Mouse (Mus musculus): ENCODE results near the gene Vmn1r180. TPM values are rescaled to one million over a fixed set of nuclear protein-coding genes. Genes with fewer than 3 reads are reported as not detected.
A peak's percentile ranks its signal among the peaks of the same experiment; 100 is the strongest.
"Not testable (repeated sequence)": the region's sequence is repeated elsewhere in the genome, so short reads cannot be mapped to it uniquely, and the experiment has no call there.

Gene Vmn1r180
- total RNA-seq (2014; rRNA removed) (not detected in 2 replicates), polyA plus RNA-seq (2015; fragmentation: Nextera tagmentation; extraction: Ambion mirVana) (not detected in 2 replicates)

DNA sequence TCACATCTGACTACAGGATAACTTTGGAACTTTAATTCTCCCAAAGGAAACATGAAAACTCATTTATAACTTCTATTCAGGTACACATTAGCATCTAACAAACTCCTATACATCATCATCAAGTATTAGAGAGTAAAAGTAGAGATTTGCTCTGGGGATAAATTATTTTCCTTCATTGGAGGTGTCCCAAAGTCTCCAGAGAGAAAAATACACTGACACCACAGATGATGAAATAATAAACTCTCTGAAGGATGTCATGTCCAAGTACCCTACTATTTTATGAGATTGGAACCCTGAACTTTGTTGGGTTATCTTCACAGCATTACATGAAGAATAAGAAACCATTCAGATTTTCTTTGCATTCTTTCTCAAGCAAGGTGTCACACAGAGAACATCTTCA lies at the start of gene Vmn1r180:
Vmn1r180 (plus strand) TSS at position 301 of the 400 bp plus-strand sequence.
- Histone ChIP-seq H3K4me2 (ENCODE audit: low read depth, low read length) (no peak within 1 kb of the TSS), H3K9me3 (ENCODE audit: low read length) (no peaks in the 10 kb centered on the region; the same call in 1 of the 2 replicates), H3K4me1 (ENCODE audit: insufficient read depth, low read length) (no peaks in the 10 kb centered on the region), H3K4me3 (ENCODE audit: low read length) (no peak within 1 kb of the TSS), H3K27ac (no peak within 1 kb of the TSS), H3K27me3 (ENCODE audit: insufficient read depth, low read length) (no peaks in the 10 kb centered on the region), H3K36me3 (ENCODE audit: insufficient read depth, low read length) (no peaks in the 10 kb centered on the region), H3K9ac (replicated peaks; ENCODE audit: low read length) (no peak within 1 kb of the TSS)
- no peak for DNase-seq (ENCODE audit: low spot score)
- TF ChIP-seq CTCF (IDR thresholded peaks at IDR 0.05; ENCODE audit: low read depth), result no peak
- no peak for ATAC-seq

DNA sequence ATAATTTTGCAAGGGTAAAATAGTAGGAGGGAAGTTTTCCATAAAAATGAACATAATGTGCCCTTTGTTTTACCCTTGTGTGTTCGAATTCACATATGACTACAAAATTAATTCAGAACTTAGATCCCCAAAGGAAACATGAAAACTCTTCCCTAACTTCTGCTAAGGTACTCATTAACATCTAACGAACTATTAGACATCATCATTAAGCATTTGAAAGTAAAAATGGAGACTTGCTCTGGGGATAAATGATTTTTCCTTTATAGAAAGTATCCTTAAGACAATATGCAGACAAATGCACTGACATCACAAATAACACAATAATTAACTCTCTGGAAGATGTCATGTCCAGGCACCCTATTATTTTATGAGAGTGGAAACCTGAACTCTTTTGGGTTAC lies 23.8 kb upstream of the Vmn1r180 start, which contains the start of gene Vmn1r179:
Vmn1r179 (plus strand) TSS at position 301 of the 400 bp plus-strand sequence.
- H3K9ac ChIP-seq (replicated peaks; ENCODE audit: low read length), result no peak within 1 kb of the TSS
- H3K36me3 ChIP-seq (ENCODE audit: insufficient read depth, low read length), result no peaks in the 10 kb centered on the region
- no peaks in the 10 kb centered on the region for H3K4me1 ChIP-seq (ENCODE audit: insufficient read depth, low read length)
- H3K4me3 ChIP-seq (ENCODE audit: low read length), result no peak within 1 kb of the TSS
- DNase-seq (ENCODE audit: low spot score) (no peak), ATAC-seq (no peak)
- no peaks in the 10 kb centered on the region for H3K27me3 ChIP-seq (ENCODE audit: insufficient read depth, low read length)
- TF ChIP-seq CTCF (IDR thresholded peaks at IDR 0.05; ENCODE audit: low read depth), result no peak
- H3K4me2 ChIP-seq (ENCODE audit: low read depth, low read length), result no peak within 1 kb of the TSS
- H3K9me3 ChIP-seq (ENCODE audit: low read length), result peaks cover 6% of the 10 kb centered on the region
- H3K27ac ChIP-seq, result no peak within 1 kb of the TSS
- 52% methylated on average over 2 of the region's 2 CpGs for WGBS

DNA sequence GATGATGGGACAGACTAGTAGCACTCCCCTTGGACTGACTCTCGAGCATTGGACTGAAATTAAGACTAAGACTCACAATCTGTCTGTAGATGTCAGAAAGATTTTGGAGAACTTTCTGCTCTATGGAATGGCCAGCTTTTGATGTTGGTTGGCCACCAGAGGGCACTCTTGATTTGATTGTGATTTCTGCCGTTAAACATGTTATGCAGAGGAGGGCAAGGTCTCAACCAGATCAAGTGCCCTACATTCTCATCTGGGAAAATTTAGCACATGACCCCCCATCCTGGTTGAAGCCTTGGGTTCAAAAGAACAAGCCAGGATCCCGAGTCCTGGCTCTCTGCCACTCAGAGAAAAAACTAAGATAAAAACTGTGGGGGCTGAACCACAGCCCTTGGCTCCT lies 17.6 kb downstream of the Vmn1r180 start:
- ATAC-seq; H3K27ac ChIP-seq; H3K4me2 ChIP-seq (ENCODE audit: low read depth, low read length); DNase-seq (ENCODE audit: low spot score); H3K36me3 ChIP-seq (ENCODE audit: insufficient read depth, low read length); H3K4me1 ChIP-seq (ENCODE audit: insufficient read depth, low read length); H3K27me3 ChIP-seq (ENCODE audit: insufficient read depth, low read length); H3K9ac ChIP-seq (replicated peaks; ENCODE audit: low read length); H3K4me3 ChIP-seq (ENCODE audit: low read length): not testable (repeated sequence)
- TF ChIP-seq CTCF (IDR thresholded peaks at IDR 0.05; ENCODE audit: low read depth), result peak; percentile 28
- H3K9me3 ChIP-seq (ENCODE audit: low read length), result peaks cover 12% of the 10 kb centered on the region; the same call in 1 of the 2 replicates
- WGBS, result 63% methylated on average over 3 of the region's 3 CpGs

DNA sequence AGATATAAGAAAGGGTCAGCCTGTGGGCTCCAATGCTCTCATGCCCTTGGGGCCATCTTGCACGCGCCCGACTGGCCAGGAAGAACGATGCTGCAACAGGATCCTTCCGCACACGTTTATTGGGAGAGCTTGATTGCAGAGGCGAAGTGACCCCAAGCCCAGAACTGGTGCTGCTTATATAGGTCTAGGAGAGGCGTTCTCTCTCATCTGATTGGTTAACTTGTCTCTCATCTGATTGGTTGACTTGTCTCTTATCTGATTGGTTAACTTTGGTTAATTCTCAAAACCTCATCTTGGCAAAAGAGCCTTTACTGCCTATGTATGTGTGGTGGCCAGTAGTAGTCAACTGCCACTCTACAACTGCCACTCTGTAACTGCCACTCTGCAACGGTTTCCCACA lies 23.9 kb downstream of the Vmn1r180 start, which contains the start of gene Vmn1r181:
Vmn1r181 (plus strand) TSS at position 301 of the 400 bp plus-strand sequence.
- H3K4me1 ChIP-seq (ENCODE audit: insufficient read depth, low read length); H3K27ac ChIP-seq; ATAC-seq; H3K36me3 ChIP-seq (ENCODE audit: insufficient read depth, low read length); DNase-seq (ENCODE audit: low spot score); H3K4me2 ChIP-seq (ENCODE audit: low read depth, low read length); H3K27me3 ChIP-seq (ENCODE audit: insufficient read depth, low read length); H3K9ac ChIP-seq (replicated peaks; ENCODE audit: low read length); H3K4me3 ChIP-seq (ENCODE audit: low read length): not testable (repeated sequence)
- peaks cover 17% of the 10 kb centered on the region; the same call in 1 of the 2 replicates for H3K9me3 ChIP-seq (ENCODE audit: low read length)
- WGBS, result 75% methylated on average over 9 of the region's 9 CpGs

DNA sequence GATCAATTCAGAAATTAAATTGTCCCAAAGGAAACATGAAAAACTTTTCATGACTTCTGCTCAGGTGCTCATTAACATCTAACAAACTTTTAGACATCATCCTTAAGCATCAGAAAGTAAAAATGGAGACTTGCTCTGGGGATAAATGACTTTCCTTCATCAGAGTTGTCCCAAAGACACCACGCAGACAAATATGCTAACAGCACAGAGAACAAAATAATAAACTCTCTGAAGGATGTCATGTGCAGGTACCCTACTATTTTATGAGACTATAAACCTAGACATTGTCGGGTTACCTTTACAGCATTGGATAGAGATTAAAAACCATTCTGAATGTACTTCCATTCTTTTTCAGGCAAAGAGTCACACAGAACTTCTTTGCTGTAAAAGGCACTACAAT lies 51.0 kb downstream of the Vmn1r180 start, which contains the start of gene V1rd19:
V1rd19 (plus strand) TSS at position 301 of the 400 bp plus-strand sequence.
- Histone ChIP-seq H3K4me3 (ENCODE audit: low read length) (no peak within 1 kb of the TSS), H3K27ac (no peak within 1 kb of the TSS), H3K9me3 (ENCODE audit: low read length) (0 out of 2 replicates have a peak, but pooled peaks cover 4% of the 10 kb centered on the region), H3K36me3 (ENCODE audit: insufficient read depth, low read length) (no peaks in the 10 kb centered on the region), H3K4me1 (ENCODE audit: insufficient read depth, low read length) (no peaks in the 10 kb centered on the region), H3K4me2 (ENCODE audit: low read depth, low read length) (no peak within 1 kb of the TSS), H3K27me3 (ENCODE audit: insufficient read depth, low read length) (no peaks in the 10 kb centered on the region), H3K9ac (replicated peaks; ENCODE audit: low read length) (no peak within 1 kb of the TSS)
- no peak for TF ChIP-seq CTCF (IDR thresholded peaks at IDR 0.05; ENCODE audit: low read depth)
- 67% methylated on average over 2 of the region's 2 CpGs for WGBS
- ATAC-seq (no peak), DNase-seq (ENCODE audit: low spot score) (no peak)

Other genes with a start within 250 kb of the Vmn1r180 start
- not detected in 2 replicates for gene Vmn1r173, start 249.9 kb upstream of the Vmn1r180 start, total RNA-seq (2014; rRNA removed)
- gene Vmn1r173, start 249.9 kb upstream of the Vmn1r180 start, polyA plus RNA-seq (2015; fragmentation: Nextera tagmentation; extraction: Ambion mirVana), result not detected in 2 replicates
- not detected in 2 replicates for gene Vmn1r174, start 198.4 kb upstream of the Vmn1r180 start, total RNA-seq (2014; rRNA removed)
- not detected in 2 replicates for gene Vmn1r174, start 198.4 kb upstream of the Vmn1r180 start, polyA plus RNA-seq (2015; fragmentation: Nextera tagmentation; extraction: Ambion mirVana)
- gene Vmn1r175, start 140.0 kb upstream of the Vmn1r180 start, total RNA-seq (2014; rRNA removed), result not detected in 2 replicates
- gene Vmn1r175, start 140.0 kb upstream of the Vmn1r180 start, polyA plus RNA-seq (2015; fragmentation: Nextera tagmentation; extraction: Ambion mirVana), result not detected in 2 replicates
- gene Vmn1r176, start 113.3 kb upstream of the Vmn1r180 start, total RNA-seq (2014; rRNA removed), result not detected in 2 replicates
- not detected in 2 replicates for gene Vmn1r176, start 113.3 kb upstream of the Vmn1r180 start, polyA plus RNA-seq (2015; fragmentation: Nextera tagmentation; extraction: Ambion mirVana)
- not detected in 2 replicates for gene Vmn1r177, start 84.2 kb upstream of the Vmn1r180 start, total RNA-seq (2014; rRNA removed)
- gene Vmn1r177, start 84.2 kb upstream of the Vmn1r180 start, polyA plus RNA-seq (2015; fragmentation: Nextera tagmentation; extraction: Ambion mirVana), result not detected in 2 replicates
- gene Vmn1r178, start 58.6 kb upstream of the Vmn1r180 start, total RNA-seq (2014; rRNA removed), result not detected in 2 replicates
- not detected in 2 replicates for gene Vmn1r178, start 58.6 kb upstream of the Vmn1r180 start, polyA plus RNA-seq (2015; fragmentation: Nextera tagmentation; extraction: Ambion mirVana)
- not detected in 2 replicates for gene Vmn1r179, start 23.7 kb upstream of the Vmn1r180 start, total RNA-seq (2014; rRNA removed)
- not detected in 2 replicates for gene Vmn1r179, start 23.7 kb upstream of the Vmn1r180 start, polyA plus RNA-seq (2015; fragmentation: Nextera tagmentation; extraction: Ambion mirVana)
- gene Vmn1r181, start 24.0 kb downstream of the Vmn1r180 start, total RNA-seq (2014; rRNA removed), result not detected in 2 replicates
- gene Vmn1r181, start 24.0 kb downstream of the Vmn1r180 start, polyA plus RNA-seq (2015; fragmentation: Nextera tagmentation; extraction: Ambion mirVana), result not detected in 2 replicates
- gene V1rd19, start 51.1 kb downstream of the Vmn1r180 start, total RNA-seq (2014; rRNA removed), result not detected in 2 replicates
- not detected in 2 replicates for gene V1rd19, start 51.1 kb downstream of the Vmn1r180 start, polyA plus RNA-seq (2015; fragmentation: Nextera tagmentation; extraction: Ambion mirVana)
- gene Vmn1r183, start 102.6 kb downstream of the Vmn1r180 start, total RNA-seq (2014; rRNA removed), result not detected in 2 replicates
- not detected in 2 replicates for gene Vmn1r183, start 102.6 kb downstream of the Vmn1r180 start, polyA plus RNA-seq (2015; fragmentation: Nextera tagmentation; extraction: Ambion mirVana)
- 23.7 and 29.1 TPM in 2 replicates for gene Zfp180, start 131.3 kb downstream of the Vmn1r180 start, total RNA-seq (2014; rRNA removed)
- gene Zfp180, start 131.3 kb downstream of the Vmn1r180 start, polyA plus RNA-seq (2015; fragmentation: Nextera tagmentation; extraction: Ambion mirVana), result 18.6 and 19.5 TPM in 2 replicates
- gene Zfp112, start 161.7 kb downstream of the Vmn1r180 start, total RNA-seq (2014; rRNA removed), result 5.0 and 7.3 TPM in 2 replicates
- gene Zfp112, start 161.7 kb downstream of the Vmn1r180 start, polyA plus RNA-seq (2015; fragmentation: Nextera tagmentation; extraction: Ambion mirVana), result 4.1 and 4.5 TPM in 2 replicates
- gene Zfp235, start 183.5 kb downstream of the Vmn1r180 start, total RNA-seq (2014; rRNA removed), result 17.0 and 19.6 TPM in 2 replicates
- gene Zfp235, start 183.5 kb downstream of the Vmn1r180 start, polyA plus RNA-seq (2015; fragmentation: Nextera tagmentation; extraction: Ambion mirVana), result 20.0 and 20.4 TPM in 2 replicates
- gene Zfp114, start 224.4 kb downstream of the Vmn1r180 start, total RNA-seq (2014; rRNA removed), result 5.4 and 5.5 TPM in 2 replicates
- 2.5 and 3.0 TPM in 2 replicates for gene Zfp114, start 224.4 kb downstream of the Vmn1r180 start, polyA plus RNA-seq (2015; fragmentation: Nextera tagmentation; extraction: Ambion mirVana)

Data from hindbrain, postnatal 0 days (tissue).